Mouse (Mus musculus) hindbrain, embryonic 16.5 days (tissue): ENCODE measurements around the gene Tmem74b. TPM values are rescaled to one million over a fixed set of nuclear protein-coding genes. Genes with fewer than 3 reads are reported as not detected.
A peak's percentile ranks its signal among the peaks of the same experiment; 100 is the strongest.

Source experiments
- ATAC-seq: fragments of 200-750 bp; cut with Nextera tagmentation; 2 replicates; pipeline ENCODE4 v1.8.0; 2017; ENCODE audit warnings: moderate TSS enrichment, moderate library complexity
- H3K27ac ChIP-seq: fragments of 300-500 bp; sonication (generic); 2 replicates; pipeline ENCODE4 v1.5.1; 2014; ENCODE audit warnings: low read depth, mild to moderate bottlenecking, control low read depth, low read length, moderate library complexity
- H3K27me3 ChIP-seq: fragments of 300-500 bp; sonication (generic); replicated peaks from 2 replicates; pipeline ENCODE4 v1.6.1; 2014; ENCODE audit warnings: low read length; ENCODE audit not compliant: control insufficient read depth, insufficient read depth
- H3K36me3 ChIP-seq: fragments of 300-500 bp; sonication (generic); 2 replicates; pipeline ENCODE4 v1.6.1; 2014; ENCODE audit warnings: mild to moderate bottlenecking, low read length, moderate library complexity, mixed read lengths; ENCODE audit not compliant: control insufficient read depth, insufficient read depth
- H3K4me1 ChIP-seq: fragments of 300-500 bp; sonication (generic); 2 replicates; pipeline ENCODE4 v1.6.1; 2014; ENCODE audit warnings: low read depth, low read length; ENCODE audit not compliant: control insufficient read depth, insufficient read depth
- H3K4me2 ChIP-seq: fragments of 300-500 bp; sonication (generic); 2 replicates; pipeline ENCODE4 v1.6.1; 2014; ENCODE audit warnings: mild to moderate bottlenecking, low read length, control low read depth, moderate library complexity
- H3K4me3 ChIP-seq: fragments of 300-500 bp; sonication (generic); 2 replicates; pipeline ENCODE4 v1.5.1; 2014; ENCODE audit warnings: mild to moderate bottlenecking, low read length, control low read depth, moderate library complexity
- H3K9ac ChIP-seq: fragments of 300-500 bp; sonication (generic); 2 replicates; pipeline ENCODE4 v1.6.1; 2014; ENCODE audit warnings: low read depth, mild to moderate bottlenecking, control low read depth, low read length, moderate library complexity
- H3K9me3 ChIP-seq: fragments of 300-500 bp; sonication (generic); 2 replicates; pipeline ENCODE4 v1.6.1; 2014; ENCODE audit warnings: mild to moderate bottlenecking, low read length, moderate library complexity; ENCODE audit not compliant: control insufficient read depth
- WGBS: fragments of 180-500 bp; shearing (Covaris S2); extraction: QIAGEN DNeasy Blood & Tissue Kit; methylation state at CpG from one replicate; pipeline ENCODE4 v1.1.7; 2014; 5-methylcytosine and 5-hydroxymethylcytosine counted together
- polyA plus RNA-seq: library from polyadenylated mRNA; unstranded; fragments of >200 nt; fragmentation: Nextera tagmentation; extraction: Ambion mirVana; gene quantifications from 2 replicates; pipeline ENCODE4 v1.2.1, GENCODE M21; 2015

The Tmem74b gene
- polyA plus RNA-seq, 1 experiment from 2014 or later, result 32.7 TPM

DNA sequence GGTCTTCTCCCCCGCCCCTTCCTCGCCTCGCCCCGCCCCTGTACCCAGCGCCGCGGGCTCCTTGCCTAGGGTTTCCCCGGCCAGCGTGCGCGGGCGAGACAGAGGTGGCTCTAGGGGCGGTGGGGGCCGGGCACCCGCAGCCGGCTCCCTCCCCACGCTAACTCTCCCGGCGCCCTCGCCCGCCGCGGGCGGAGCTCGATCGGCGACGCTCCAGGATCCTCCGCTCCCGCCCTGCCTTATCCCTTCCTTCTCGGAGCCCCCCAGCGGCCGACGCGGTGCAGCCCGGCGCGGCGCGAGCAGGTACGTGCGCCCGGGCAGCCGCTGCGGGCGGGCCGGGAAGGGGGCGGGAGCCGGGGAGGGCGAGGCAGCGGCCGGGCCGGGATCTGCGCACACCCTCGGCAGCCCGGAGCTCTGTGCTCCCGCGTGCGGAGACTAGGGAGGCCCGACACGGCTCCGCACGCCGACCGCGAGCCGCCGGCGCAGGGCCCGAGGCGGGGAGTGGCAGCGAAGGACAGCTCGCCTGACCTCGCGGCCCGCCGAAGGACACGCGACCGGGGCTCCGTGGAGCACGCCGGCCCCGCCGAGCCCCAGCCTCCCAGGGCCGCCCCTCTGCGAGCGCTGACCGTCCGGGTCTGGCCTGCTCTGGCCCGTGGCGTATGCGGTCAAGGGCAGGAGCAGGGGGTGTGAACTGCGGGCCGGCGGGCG is 490 bp downstream of the Tmem74b start:
- Histone ChIP-seq H3K27ac (peak overlapping the region; percentile 84), H3K9me3 (no peaks in the 10 kb centered on the region), H3K4me1 (peaks cover 20% of the 10 kb centered on the region), H3K4me2 (peak overlapping the region; percentile 93), H3K9ac (peak overlapping the region; percentile 96), H3K27me3 (no peaks in the 10 kb centered on the region), H3K36me3 (0 out of 2 replicates have a peak, but pooled peaks cover 6% of the 10 kb centered on the region), H3K4me3 (peak overlapping the region; percentile 93)
- under 1% methylated on average over 59 of the region's 97 CpGs for WGBS
- peak; percentile 87 for ATAC-seq

DNA sequence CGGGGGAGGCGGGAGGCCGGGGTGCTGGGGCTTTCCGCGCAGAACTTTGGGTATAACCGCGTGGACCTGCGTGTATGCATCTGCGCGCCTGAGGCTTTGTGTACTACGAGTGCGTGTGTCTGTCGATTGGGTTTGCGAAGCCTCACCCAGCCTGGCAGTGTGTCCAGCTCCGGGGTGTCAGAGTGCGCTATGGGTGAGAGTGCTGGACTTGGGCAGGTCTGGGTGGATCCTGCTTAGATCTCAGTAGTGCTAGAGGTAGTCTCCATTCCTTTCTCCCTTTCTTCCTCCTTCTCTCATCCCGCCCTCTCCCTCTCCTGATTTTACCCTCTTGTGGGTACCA is 1.0 kb downstream of the Tmem74b start:
- H3K4me1 ChIP-seq, result peaks cover 20% of the 10 kb centered on the region
- no peaks in the 10 kb centered on the region for H3K9me3 ChIP-seq
- 0 out of 2 replicates have a peak, but pooled peaks cover 6% of the 10 kb centered on the region for H3K36me3 ChIP-seq
- peak overlapping the region; percentile 96 for H3K9ac ChIP-seq
- peak overlapping the region; percentile 84 for H3K27ac ChIP-seq
- no peaks in the 10 kb centered on the region for H3K27me3 ChIP-seq
- WGBS, result 2% methylated on average over 17 of the region's 17 CpGs
- H3K4me2 ChIP-seq, result peak overlapping the region; percentile 93
- peak; percentile 58 for ATAC-seq
- peak overlapping the region; percentile 93 for H3K4me3 ChIP-seq

- H3K9ac ChIP-seq, result no peak overlapping the region
- H3K36me3 ChIP-seq, result peaks cover 11% of the 10 kb centered on the region
- H3K27ac ChIP-seq, result no peak overlapping the region
- no peaks in the 10 kb centered on the region for H3K9me3 ChIP-seq
- 34% methylated on average over 3 of the region's 3 CpGs for WGBS
- H3K4me2 ChIP-seq, result no peak overlapping the region
- H3K4me1 ChIP-seq, result no peaks in the 10 kb centered on the region
- no peaks in the 10 kb centered on the region for H3K27me3 ChIP-seq
- H3K4me3 ChIP-seq, result no peak overlapping the region
- no peak for ATAC-seq
These were observed 10.8 kb downstream of the Tmem74b start for GRCm38 (mm10) chr2:151712647-151713046.

GRCm38 (mm10) chr2:151715526-151715925 is 13.7 kb downstream of the Tmem74b start:
- H3K9me3 ChIP-seq, result no peaks in the 10 kb centered on the region
- WGBS, result 93% methylated on average over 4 of the region's 4 CpGs
- no peak overlapping the region for H3K4me2 ChIP-seq
- no peak overlapping the region for H3K4me3 ChIP-seq
- H3K9ac ChIP-seq, result no peak overlapping the region
- peaks cover 28% of the 10 kb centered on the region for H3K36me3 ChIP-seq
- H3K27ac ChIP-seq, result no peak overlapping the region
- no peaks in the 10 kb centered on the region for H3K4me1 ChIP-seq
- H3K27me3 ChIP-seq, result no peaks in the 10 kb centered on the region
- ATAC-seq, result no peak

- no peak overlapping the region for H3K4me2 ChIP-seq
- no peak overlapping the region for H3K27ac ChIP-seq
- no peaks in the 10 kb centered on the region for H3K27me3 ChIP-seq
- 97% methylated on average over 2 of the region's 2 CpGs for WGBS
- no peak overlapping the region for H3K9ac ChIP-seq
- H3K36me3 ChIP-seq, result peaks cover 31% of the 10 kb centered on the region
- H3K9me3 ChIP-seq, result no peaks in the 10 kb centered on the region
- no peaks in the 10 kb centered on the region for H3K4me1 ChIP-seq
- no peak for ATAC-seq
- H3K4me3 ChIP-seq, result no peak overlapping the region
These were observed 14.7 kb downstream of the Tmem74b start for GRCm38 (mm10) chr2:151716318-151717055.

- no peak overlapping the region for H3K27ac ChIP-seq
- no peaks in the 10 kb centered on the region for H3K9me3 ChIP-seq
- no peak overlapping the region for H3K4me3 ChIP-seq
- no peak overlapping the region for H3K9ac ChIP-seq
- ATAC-seq, result no peak
- H3K4me1 ChIP-seq, result no peaks in the 10 kb centered on the region
- H3K36me3 ChIP-seq, result peaks cover 30% of the 10 kb centered on the region
- no peaks in the 10 kb centered on the region for H3K27me3 ChIP-seq
- 90% methylated on average over 2 of the region's 2 CpGs for WGBS
- no peak overlapping the region for H3K4me2 ChIP-seq
These were observed 22.3 kb downstream of the Tmem74b start for GRCm38 (mm10) chr2:151724094-151724493.

GRCm38 (mm10) chr2:151733151-151733865 is 31.5 kb downstream of the Tmem74b start:
- H3K9ac ChIP-seq, result no peak overlapping the region
- H3K4me2 ChIP-seq, result no peak overlapping the region
- H3K27ac ChIP-seq, result no peak overlapping the region
- H3K36me3 ChIP-seq, result peaks cover 20% of the 10 kb centered on the region
- no peaks in the 10 kb centered on the region for H3K9me3 ChIP-seq
- 92% methylated on average over 8 of the region's 8 CpGs for WGBS
- H3K4me3 ChIP-seq, result no peak overlapping the region
- ATAC-seq, result no peak
- no peaks in the 10 kb centered on the region for H3K27me3 ChIP-seq
- H3K4me1 ChIP-seq, result no peaks in the 10 kb centered on the region

- Histone ChIP-seq H3K9ac (no peak overlapping the region), H3K9me3 (no peaks in the 10 kb centered on the region), H3K27ac (no peak overlapping the region), H3K4me1 (peaks cover 14% of the 10 kb centered on the region), H3K36me3 (peaks cover 11% of the 10 kb centered on the region), H3K4me2 (no peak overlapping the region), H3K4me3 (no peak overlapping the region), H3K27me3 (no peaks in the 10 kb centered on the region)
- WGBS, result 94% methylated on average over 6 of the region's 6 CpGs
- no peak for ATAC-seq
These were observed 33.6 kb downstream of the Tmem74b start for GRCm38 (mm10) chr2:151735422-151735821.

DNA sequence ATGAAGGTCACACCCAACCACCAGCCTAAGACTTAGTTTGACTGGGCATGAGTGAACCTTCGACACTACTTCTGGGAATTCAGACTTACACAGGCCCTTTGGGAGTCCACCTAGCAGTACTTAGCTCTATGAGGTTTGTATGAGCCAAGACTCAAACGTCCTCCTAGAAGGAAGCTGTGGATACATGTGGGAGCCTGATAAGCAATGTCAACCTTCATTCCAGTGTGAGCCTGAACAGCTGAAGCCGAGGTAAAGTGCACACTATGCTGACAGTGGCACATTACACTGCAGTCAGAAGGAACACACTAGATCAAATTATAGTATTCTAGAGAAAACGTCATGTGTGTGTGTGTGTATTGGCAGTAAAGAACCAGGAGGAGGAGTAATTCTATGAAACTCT is 36.7 kb downstream of the Tmem74b start:
- WGBS, result 92% methylated on average over 4 of the region's 4 CpGs
- no peak for ATAC-seq
- H3K9me3 ChIP-seq, result no peaks in the 10 kb centered on the region
- H3K27ac ChIP-seq, result no peak overlapping the region
- H3K4me1 ChIP-seq, result peaks cover 20% of the 10 kb centered on the region
- H3K4me2 ChIP-seq, result no peak overlapping the region
- H3K9ac ChIP-seq, result no peak overlapping the region
- H3K36me3 ChIP-seq, result peaks cover 8% of the 10 kb centered on the region
- no peak overlapping the region for H3K4me3 ChIP-seq
- no peaks in the 10 kb centered on the region for H3K27me3 ChIP-seq
